Mouse (Mus musculus) E14TG2a.4 (cell line): ENCODE measurements around the gene Gm44805.

Source experiments
- CTCF ChIP-seq: conservative IDR thresholded peaks from 2 replicates; pipeline ENCODE4 v1.5.1; 2014; ENCODE audit warnings: low read length
- POU5F1 ChIP-seq: IDR thresholded peaks from 2 replicates; pipeline ENCODE4 v1.6.1; 2014; ENCODE audit warnings: low read length, borderline replicate concordance

DNA sequence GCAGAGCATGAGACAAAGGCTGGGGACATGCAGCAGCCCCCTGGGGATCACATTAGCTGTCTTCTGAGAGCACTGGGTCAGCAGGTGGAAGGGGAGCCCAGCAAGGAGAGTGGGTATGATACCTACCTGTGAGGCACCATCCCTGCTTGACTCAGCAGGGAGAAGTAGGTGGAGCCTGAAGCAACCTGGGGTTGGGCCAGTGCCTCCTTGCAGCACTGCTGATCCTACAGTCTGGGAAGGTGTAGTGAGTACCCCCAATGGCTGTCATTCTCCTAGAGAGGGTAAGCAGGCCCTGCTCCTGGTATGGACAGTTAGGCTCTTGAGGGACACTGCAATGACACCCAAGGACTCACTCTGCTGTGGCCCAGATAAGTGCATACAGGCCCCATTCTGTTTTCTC lies 48.9 kb downstream of the Gm44805 start:
- no peak for TF ChIP-seq CTCF
- TF ChIP-seq POU5F1 = no peak
